Mouse (Mus musculus) CH12.LX (cell line): Measurements from ENCODE around the gene Rin3. TPM values are rescaled to one million over a fixed set of nuclear protein-coding genes. Genes with fewer than 3 reads are reported as not detected.

Experiments used
- DNase-seq: peaks from one replicate; pipeline ENCODE4 v3.0.0-alpha.2; 2013; ENCODE audit errors: extremely low read depth
- H3K27ac ChIP-seq: 2 replicates; pipeline ENCODE4 v1.5.1; 2012; ENCODE audit warnings: low read depth, mild to moderate bottlenecking, control low read depth, moderate library complexity; ENCODE audit not compliant: insufficient read depth
- H3K27me3 ChIP-seq: replicated peaks from 2 replicates; pipeline ENCODE3; 2012; ENCODE audit warnings: inconsistent platforms
- H3K36me3 ChIP-seq, 2 experiments: replicated peaks in 1 of 2; 2 replicates each; pipeline versions ENCODE3 to v1.6.1; 2012; ENCODE audit warnings: inconsistent platforms in 1 of 2, low read length in 1 of 2, mild to moderate bottlenecking in 1 of 2, mixed read lengths in 1 of 2, moderate library complexity in 1 of 2; ENCODE audit not compliant: control insufficient read depth in 1 of 2, insufficient read depth in 1 of 2
- H3K4me1 ChIP-seq, 2 experiments: 2 replicates each; pipeline ENCODE4 v1.6.1; 2012; ENCODE audit warnings: inconsistent platforms in 1 of 2, moderate library complexity in 1 of 2; ENCODE audit not compliant: insufficient read depth in 2 of 2, control insufficient read depth in 1 of 2
- H3K4me2 ChIP-seq: 2 replicates; pipeline ENCODE4 v1.6.1; 2012; ENCODE audit warnings: low read depth, mild to moderate bottlenecking, control low read depth; ENCODE audit not compliant: poor library complexity, insufficient read depth, severe bottlenecking
- H3K4me3 ChIP-seq, 3 experiments: fragments of 150-350 bp in 1 of 3; sonication (generic) in 1 of 3; replicated peaks in 1 of 3; 2 replicates each; pipeline versions ENCODE3 to v1.5.1; 2011 to 2012; ENCODE audit warnings: low read depth in 2 of 3, low read length in 2 of 3, mild to moderate bottlenecking in 2 of 3, moderate library complexity in 2 of 3, control low read depth in 1 of 3, improper control_type of control experiment in 1 of 3, inconsistent platforms in 1 of 3, mixed read lengths in 1 of 3; ENCODE audit not compliant: poor library complexity in 1 of 3
- H3K79me2 ChIP-seq: replicated peaks from 2 replicates; pipeline ENCODE4 v1.6.1; 2012; ENCODE audit warnings: mild to moderate bottlenecking, moderate library complexity; ENCODE audit not compliant: control insufficient read depth, poor library complexity, insufficient read depth, severe bottlenecking; ENCODE audit errors: extremely low read depth
- H3K9ac ChIP-seq: 2 replicates; pipeline ENCODE4 v1.6.1; 2012; ENCODE audit warnings: low read depth, mild to moderate bottlenecking, control low read depth, moderate library complexity; ENCODE audit not compliant: insufficient read depth
- H3K9me3 ChIP-seq: replicated peaks from 2 replicates; pipeline ENCODE3; 2012; ENCODE audit warnings: low read length, inconsistent platforms, mixed read lengths
- CTCF ChIP-seq, 2 experiments: IDR thresholded peaks in 1 of 2; conservative IDR thresholded peaks in 1 of 2; 2 replicates each; pipeline ENCODE4 v1.5.1; 2011 to 2012; ENCODE audit warnings: low read depth in 2 of 2, low read length in 2 of 2, improper control_type of control experiment in 1 of 2, inconsistent platforms in 1 of 2, mild to moderate bottlenecking in 1 of 2, moderate library complexity in 1 of 2
- ELF1 ChIP-seq: IDR thresholded peaks from 2 replicates; pipeline ENCODE4 v1.6.1; 2014; ENCODE audit warnings: low read depth, mild to moderate bottlenecking, inconsistent platforms, low read length, improper control_type of control experiment
- HCFC1 ChIP-seq: IDR thresholded peaks from 2 replicates; pipeline ENCODE4 v1.6.1; 2012; ENCODE audit warnings: low read depth, mild to moderate bottlenecking, inconsistent platforms, low read length, improper control_type of control experiment
- JUN ChIP-seq: IDR thresholded peaks from 2 replicates; pipeline ENCODE4 v1.6.1; 2011; ENCODE audit warnings: low read depth, mild to moderate bottlenecking, low read length, improper control_type of control experiment, moderate library complexity; ENCODE audit not compliant: insufficient read depth
- JUND ChIP-seq: conservative IDR thresholded peaks from 2 replicates; pipeline ENCODE4 v1.6.1; 2011; ENCODE audit warnings: low read depth, low read length, improper control_type of control experiment
- MAX ChIP-seq: IDR thresholded peaks from 2 replicates; pipeline ENCODE4 v1.6.1; 2011; ENCODE audit warnings: low read length, improper control_type of control experiment
- MAZ ChIP-seq: IDR thresholded peaks from 2 replicates; pipeline ENCODE4 v1.6.1; 2012; ENCODE audit warnings: low read depth, mild to moderate bottlenecking, inconsistent platforms, low read length, improper control_type of control experiment, moderate library complexity
- MEF2A ChIP-seq: IDR thresholded peaks from 2 replicates; pipeline ENCODE4 v1.6.1; 2014; ENCODE audit warnings: low read depth, mild to moderate bottlenecking, inconsistent platforms, low read length, improper control_type of control experiment, borderline replicate concordance
- MXI1 ChIP-seq: IDR thresholded peaks from 2 replicates; pipeline ENCODE4 v1.6.1; 2011; ENCODE audit warnings: mild to moderate bottlenecking, low read depth, low read length, improper control_type of control experiment
- MYC ChIP-seq: IDR thresholded peaks from 2 replicates; pipeline ENCODE4 v1.6.1; 2011; ENCODE audit warnings: low read depth, mild to moderate bottlenecking, improper control_type of control experiment, low read length
- NRF1 ChIP-seq: IDR thresholded peaks from 2 replicates; pipeline ENCODE4 v1.6.1; 2014; ENCODE audit warnings: low read depth, mild to moderate bottlenecking, inconsistent platforms, low read length, improper control_type of control experiment, moderate library complexity
- POLR2A ChIP-seq: IDR thresholded peaks from 2 replicates; pipeline ENCODE4 v1.6.1; 2011; ENCODE audit warnings: low read depth, mild to moderate bottlenecking, improper control_type of control experiment, low read length
- POLR2AphosphoS2 ChIP-seq: IDR thresholded peaks from 2 replicates; pipeline ENCODE4 v1.6.1; 2011; ENCODE audit warnings: low read depth, low read length, improper control_type of control experiment
- RCOR1 ChIP-seq: conservative IDR thresholded peaks from 2 replicates; pipeline ENCODE4 v1.6.1; 2012; ENCODE audit warnings: low read depth, mild to moderate bottlenecking, inconsistent platforms, low read length, improper control_type of control experiment
- SIN3A ChIP-seq: IDR thresholded peaks from 2 replicates; pipeline ENCODE4 v1.6.1; 2012; ENCODE audit warnings: low read length, improper control_type of control experiment, inconsistent platforms
- TBP ChIP-seq: conservative IDR thresholded peaks from 2 replicates; pipeline ENCODE4 v1.6.1; 2011; ENCODE audit warnings: low read depth, low read length, improper control_type of control experiment
- TCF12 ChIP-seq: IDR thresholded peaks from 2 replicates; pipeline ENCODE4 v1.6.1; 2014; ENCODE audit warnings: low read depth, mild to moderate bottlenecking, inconsistent platforms, low read length, improper control_type of control experiment
- ZC3H11A ChIP-seq: IDR thresholded peaks from 2 replicates; pipeline ENCODE4 v1.6.1; 2012; ENCODE audit warnings: low read depth, mild to moderate bottlenecking, inconsistent platforms, low read length, improper control_type of control experiment
- ZMIZ1 ChIP-seq: IDR thresholded peaks from 2 replicates; pipeline ENCODE4 v1.6.1; 2012; ENCODE audit warnings: low read depth, mild to moderate bottlenecking, inconsistent platforms, low read length, improper control_type of control experiment
- ZNF384 ChIP-seq: IDR thresholded peaks from 2 replicates; pipeline ENCODE4 v1.6.1; 2012; ENCODE audit warnings: low read depth, low read length, improper control_type of control experiment, inconsistent platforms
- dilution Hi-C: fragments of 300-500 bp; cut with MboI; formaldehyde crosslinking; loops from 2 replicates; pipeline ENCODE4 v1.14.3; 2020; ENCODE audit warnings: low sequenced_read_pairs; ENCODE audit not compliant: extremely low pct_unique_long_range_greater_than_20kb, extremely low pct_ligation_motif_present
- in situ Hi-C: fragments of 300-500 bp; cut with MboI; formaldehyde crosslinking; loops from 3 replicates; pipeline ENCODE4 v1.14.3; 2019; ENCODE audit warnings: low sequenced_read_pairs, low pct_ligation_motif_present, low pct_unique_long_range_greater_than_20kb, mixed read lengths
- polyA plus RNA-seq: library from polyadenylated mRNA; unstranded; fragments of >175 nt; gene quantifications from 2 replicates; pipeline ENCODE4 v1.2.1, GENCODE M21; 2012; ENCODE audit warnings: low read depth; ENCODE audit not compliant: insufficient read length
- total RNA-seq, 2 experiments: library from RNA; depleted of rRNA; stranded (reverse); fragments of 300-350 nt in 1 of 2; fragments of >200 nt in 1 of 2; gene quantifications; 2 replicates each; pipeline ENCODE4 v1.2.3; 2012 to 2014

The Rin3 gene
- total and polyA plus RNA-seq, 3 experiments = 2.4 to 10.0 (median 8.4) TPM

DNA sequence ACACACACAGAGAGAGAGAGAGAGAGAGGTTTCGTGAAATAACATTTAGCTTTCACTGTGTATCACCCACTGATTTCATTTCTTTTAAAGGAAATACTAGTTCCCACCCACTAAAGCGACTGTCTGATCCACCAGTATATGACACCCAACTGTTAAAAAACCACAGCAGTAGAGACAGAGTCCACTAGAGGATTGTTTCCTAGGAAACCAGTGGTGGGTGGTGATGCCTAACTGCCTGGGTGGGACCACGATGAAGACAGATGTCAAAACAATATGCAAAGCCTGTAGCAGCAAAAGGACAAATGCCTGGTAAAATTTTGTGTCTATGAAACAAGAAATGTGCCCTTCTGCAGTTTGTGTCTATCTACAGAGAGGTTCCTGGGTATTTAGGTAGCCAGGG, 31.8 kb upstream of the Rin3 start:
- no peak overlapping the region for H3K4me2 ChIP-seq
- TF ChIP-seq TCF12 (no peak), TBP (no peak), POLR2A (no peak), HCFC1 (no peak), ELF1 (no peak), CTCF (conservative IDR thresholded peaks at IDR 0.05 in 1 of 2, IDR thresholded peaks at IDR 0.05 in 1 of 2; ENCODE audit: low read depth in 2 of 2, low read length in 2 of 2) (no peak), SIN3A (no peak), JUND (no peak), JUN (no peak), MYC (no peak), MAX (no peak), RCOR1 (no peak), POLR2AphosphoS2 (no peak), NRF1 (no peak), ZC3H11A (no peak), MAZ (no peak), ZMIZ1 (no peak)
- TF ChIP-seq, all 38 proteins: peak for 0
- no peaks in the 10 kb centered on the region for H3K27me3 ChIP-seq
- in situ Hi-C loops = no loop called here
- H3K4me1 ChIP-seq = peaks cover 0 to 19% of the 10 kb centered on the region in 2 experiments; a peak in 3 of 4 replicates
- dilution Hi-C loops = no loop called here
- DNase-seq = no peak
- no peaks in the 10 kb centered on the region for H3K36me3 ChIP-seq
- no peaks in the 10 kb centered on the region for H3K9me3 ChIP-seq
- no peaks in the 10 kb centered on the region for H3K79me2 ChIP-seq
- no peak overlapping the region for H3K27ac ChIP-seq
- no peak overlapping the region for H3K9ac ChIP-seq
- no peak overlapping the region for H3K4me3 ChIP-seq

DNA sequence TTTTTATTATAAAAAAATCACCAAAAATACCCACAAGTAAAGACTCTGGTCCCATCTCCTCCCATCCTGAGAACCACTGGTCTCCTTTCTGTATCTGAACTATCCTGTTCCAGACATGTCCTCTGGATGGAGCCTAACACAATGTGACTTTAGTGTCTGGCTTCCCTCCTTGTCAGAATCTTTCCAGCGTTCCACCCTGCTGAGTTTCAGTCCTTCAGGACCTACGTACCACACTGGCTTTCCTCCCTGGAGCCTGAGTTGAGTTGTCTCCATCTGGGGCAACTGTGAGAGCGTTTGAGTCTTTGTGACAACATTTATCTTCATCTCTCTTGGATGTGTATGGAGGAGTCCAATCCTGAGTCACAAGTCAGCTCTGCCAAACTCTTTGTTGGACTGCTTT, 30.9 kb upstream of the Rin3 start:
- no peak for DNase-seq
- H3K27me3 ChIP-seq = no peaks in the 10 kb centered on the region
- TF ChIP-seq SIN3A (no peak), MAX (no peak), MEF2A (no peak), MXI1 (no peak), ZNF384 (no peak), JUN (no peak), ZMIZ1 (no peak), ELF1 (no peak), POLR2A (no peak), RCOR1 (no peak)
- no peak overlapping the region for H3K9ac ChIP-seq
- dilution Hi-C loops (no loop called here), in situ Hi-C loops (no loop called here)
- H3K36me3 ChIP-seq = no peaks in the 10 kb centered on the region
- H3K4me1 ChIP-seq = peaks cover 0 to 19% of the 10 kb centered on the region in 2 experiments; a peak in 3 of 4 replicates
- H3K79me2 ChIP-seq = no peaks in the 10 kb centered on the region
- H3K9me3 ChIP-seq = no peaks in the 10 kb centered on the region
- no peak overlapping the region for H3K4me3 ChIP-seq
- no peak overlapping the region for H3K27ac ChIP-seq
- no peak overlapping the region for H3K4me2 ChIP-seq
